Mouse (Mus musculus) ES-E14 (cell line): ENCODE data around the gene Tespa1. TPM values are rescaled to one million over a fixed set of nuclear protein-coding genes. Genes with fewer than 3 reads are reported as not detected.
"Not testable (repeated sequence)": the region's sequence is repeated elsewhere in the genome, so short reads cannot be mapped to it uniquely, and the experiment has no call there.

Experiments used
- DNase-seq: peaks from one replicate; pipeline ENCODE4 v3.0.0-alpha.2; 2013; ENCODE audit warnings: low read depth, low spot score
- H3K27ac ChIP-seq: 2 replicates; pipeline ENCODE4 v1.5.1; 2012; ENCODE audit warnings: low read depth, mild to moderate bottlenecking, low read length, moderate library complexity, mixed read lengths; ENCODE audit not compliant: poor library complexity, insufficient read depth, severe bottlenecking
- H3K36me3 ChIP-seq: 2 replicates; pipeline ENCODE4 v1.6.1; 2012; ENCODE audit warnings: mild to moderate bottlenecking, low read length, moderate library complexity, mixed read lengths; ENCODE audit not compliant: control insufficient read depth, poor library complexity, insufficient read depth, severe bottlenecking
- H3K4me1 ChIP-seq, 2 experiments: fragments of 150-350 bp in 1 of 2; sonication (generic) in 1 of 2; 2 replicates each; pipeline ENCODE4 v1.6.1; 2012; ENCODE audit warnings: low read length in 2 of 2, mild to moderate bottlenecking in 1 of 2, mixed read lengths in 1 of 2; ENCODE audit not compliant: control insufficient read depth in 2 of 2, insufficient read depth in 2 of 2, poor library complexity in 1 of 2
- H3K4me3 ChIP-seq, 2 experiments: fragments of 150-350 bp in 1 of 2; sonication (generic) in 1 of 2; 2 replicates each; pipeline ENCODE4 v1.5.1; 2012; ENCODE audit warnings: low read length in 2 of 2, low read depth in 1 of 2, mild to moderate bottlenecking in 1 of 2, mixed read lengths in 1 of 2; ENCODE audit not compliant: insufficient read depth in 1 of 2, poor library complexity in 1 of 2, severe bottlenecking in 1 of 2
- H3K9ac ChIP-seq: 2 replicates; pipeline ENCODE4 v1.6.1; 2012; ENCODE audit warnings: low read depth, mild to moderate bottlenecking, low read length, mixed read lengths; ENCODE audit not compliant: poor library complexity, insufficient read depth, severe bottlenecking
- H3K9me3 ChIP-seq: fragments of 150-350 bp; sonication (generic); 2 replicates; pipeline ENCODE4 v1.6.1; 2012; ENCODE audit warnings: low read depth, mild to moderate bottlenecking, low read length; ENCODE audit not compliant: control insufficient read depth, insufficient read depth
- CHD2 ChIP-seq: IDR thresholded peaks from 2 replicates; pipeline ENCODE4 v1.6.1; 2014; ENCODE audit warnings: mild to moderate bottlenecking, low read depth, low read length, inconsistent platforms
- HCFC1 ChIP-seq: IDR thresholded peaks from 2 replicates; pipeline ENCODE4 v1.6.1; 2012; ENCODE audit warnings: low read length, inconsistent platforms, borderline replicate concordance; ENCODE audit not compliant: insufficient read depth
- MAFK ChIP-seq: IDR thresholded peaks from 2 replicates; pipeline ENCODE4 v1.6.1; 2014; ENCODE audit warnings: mild to moderate bottlenecking, low read depth, low read length, inconsistent platforms; ENCODE audit not compliant: insufficient read depth
- ZC3H11A ChIP-seq: IDR thresholded peaks from 2 replicates; pipeline ENCODE4 v1.6.1; 2012; ENCODE audit warnings: low read depth, mild to moderate bottlenecking, inconsistent platforms, low read length, borderline replicate concordance
- ZNF384 ChIP-seq: IDR thresholded peaks from 2 replicates; pipeline ENCODE4 v1.6.1; 2012; ENCODE audit warnings: low read depth, low read length, inconsistent platforms
- in situ Hi-C, 2 experiments: fragments of 600-800 bp; cut with MboI; formaldehyde crosslinking; loops; one replicate each; pipeline ENCODE4 v1.15.1; 2025; ENCODE audit warnings: low sequenced_read_pairs in 2 of 2, inconsistent platforms in 1 of 2; ENCODE audit not compliant: unreplicated experiment in 2 of 2
- total RNA-seq: library from RNA; depleted of rRNA; stranded (reverse); fragments of 300-350 nt; gene quantifications from 2 replicates; pipeline ENCODE4 v1.2.3, GENCODE M21; 2012

Tespa1 gene
- total RNA-seq, 1 experiment = 0.45 TPM

- Histone ChIP-seq H3K4me3 (no peak overlapping the region), H3K9me3 (no peaks in the 10 kb centered on the region), H3K36me3 (no peaks in the 10 kb centered on the region), H3K9ac (no peak overlapping the region), H3K4me1 (no peaks in the 10 kb centered on the region), H3K27ac (no peak overlapping the region)
- in situ Hi-C loops = no loop called here
- no peak for TF ChIP-seq ZNF384
- no peak for TF ChIP-seq CHD2
- no peak for DNase-seq
Observed at GRCm38 (mm10) chr10:130336385-130336784, 13.7 kb downstream of the Tespa1 start.

- in situ Hi-C loops = no loop called here
- no peak for TF ChIP-seq HCFC1
- TF ChIP-seq CHD2 = no peak
- Histone ChIP-seq H3K4me1 (no peaks in the 10 kb centered on the region), H3K36me3 (no peaks in the 10 kb centered on the region), H3K27ac (no peak overlapping the region), H3K9ac (no peak overlapping the region), H3K4me3 (no peak overlapping the region), H3K9me3 (no peaks in the 10 kb centered on the region)
- no peak for DNase-seq
Observed at GRCm38 (mm10) chr10:130337581-130337980, 14.9 kb downstream of the Tespa1 start.

- not testable (repeated sequence) for H3K4me1 ChIP-seq
Observed at GRCm38 (mm10) chr10:130340050-130340449, 17.4 kb downstream of the Tespa1 start.

GRCm38 (mm10) chr10:130344056-130344455 lies 21.4 kb downstream of the Tespa1 start:
- no peak overlapping the region for H3K27ac ChIP-seq
- no peak overlapping the region for H3K4me3 ChIP-seq
- in situ Hi-C loops = no loop called here
- H3K36me3 ChIP-seq = no peaks in the 10 kb centered on the region
- H3K9me3 ChIP-seq = no peaks in the 10 kb centered on the region
- H3K4me1 ChIP-seq = no peaks in the 10 kb centered on the region
- DNase-seq = no peak
- TF ChIP-seq HCFC1 (no peak), CHD2 (no peak), MAFK (no peak), ZC3H11A (no peak), ZNF384 (no peak)
- H3K9ac ChIP-seq = no peak overlapping the region

More at GRCm38 (mm10) chr10:130340050-130340449, 17.4 kb downstream of the Tespa1 start:
- H3K27ac ChIP-seq, DNase-seq, H3K36me3 ChIP-seq, H3K9ac ChIP-seq, in situ Hi-C loops, H3K4me3 ChIP-seq, H3K9me3 ChIP-seq: not testable (repeated sequence)

- no peak overlapping the region for H3K9ac ChIP-seq
- peak; percentile 37 for DNase-seq
- in situ Hi-C loops = no loop called here
- TF ChIP-seq HCFC1 (no peak), ZC3H11A (peak; percentile 25; the same call in 1 of the 2 replicates)
- no peak overlapping the region for H3K4me3 ChIP-seq
- H3K9me3 ChIP-seq = no peaks in the 10 kb centered on the region
- no peak overlapping the region for H3K27ac ChIP-seq
- no peaks in the 10 kb centered on the region for H3K36me3 ChIP-seq
- H3K4me1 ChIP-seq = no peaks in the 10 kb centered on the region
Observed at GRCm38 (mm10) chr10:130363438-130364164, 40.9 kb downstream of the Tespa1 start.
